Mouse (Mus musculus) embryonic facial prominence, embryonic 10.5 days (tissue): Measurements from ENCODE around the gene Mtg1. TPM values are rescaled to one million over a fixed set of nuclear protein-coding genes. Genes with fewer than 3 reads are reported as not detected.

Source experiments
- DNase-seq: peaks from one replicate; pipeline ENCODE4 v3.0.0-alpha.2; 2017; ENCODE audit warnings: low spot score
- H3K27ac ChIP-seq: fragments of 300-500 bp; sonication (generic); replicated peaks from 2 replicates; pipeline ENCODE4 v1.5.1; 2016; ENCODE audit warnings: mild to moderate bottlenecking
- H3K27me3 ChIP-seq: fragments of 300-500 bp; sonication (generic); replicated peaks from 2 replicates; pipeline ENCODE4 v1.6.1; 2016; ENCODE audit warnings: low read depth, mild to moderate bottlenecking; ENCODE audit not compliant: poor library complexity, severe bottlenecking
- H3K36me3 ChIP-seq: fragments of 300-500 bp; sonication (generic); replicated peaks from 2 replicates; pipeline ENCODE4 v1.6.1; 2016; ENCODE audit warnings: mild to moderate bottlenecking, moderate library complexity
- H3K4me1 ChIP-seq: fragments of 300-500 bp; sonication (generic); 2 replicates; pipeline ENCODE4 v1.6.1; 2016
- H3K4me3 ChIP-seq: fragments of 300-500 bp; sonication (generic); 2 replicates; pipeline ENCODE4 v1.5.1; 2016; ENCODE audit warnings: mild to moderate bottlenecking, moderate library complexity
- H3K9me3 ChIP-seq: fragments of 300-500 bp; sonication (generic); 2 replicates; pipeline ENCODE4 v1.6.1; 2016; ENCODE audit warnings: mild to moderate bottlenecking
- WGBS: fragments of 180-500 bp; shearing (Covaris S2); methylation state at CpG from one replicate; pipeline ENCODE4 v1.1.7; 2016; 5-methylcytosine and 5-hydroxymethylcytosine counted together
- polyA plus RNA-seq: library from polyadenylated mRNA; unstranded; fragments of >200 nt; fragmentation: Nextera tagmentation; extraction: Ambion mirVana; gene quantifications from 2 replicates; pipeline ENCODE4 v1.2.1, GENCODE M21; 2016

Mtg1 gene
- polyA plus RNA-seq, 1 experiment from 2014 or later = 25.3 TPM

GRCm38 (mm10) chr7:140135106-140135770 is 2.1 kb upstream of the Mtg1 start:
- 85% methylated on average over 5 of the region's 5 CpGs for WGBS

GRCm38 (mm10) chr7:140138021-140138310 is 602 bp downstream of the Mtg1 start:
- H3K4me3 ChIP-seq = peak overlapping the region; percentile 93
- H3K36me3 ChIP-seq = peaks cover 10% of the 10 kb centered on the region; the same call in 1 of the 2 replicates
- H3K4me1 ChIP-seq = peaks cover 6% of the 10 kb centered on the region
- no peaks in the 10 kb centered on the region for H3K27me3 ChIP-seq
- peak overlapping the region; percentile 93 for H3K27ac ChIP-seq
- no peaks in the 10 kb centered on the region for H3K9me3 ChIP-seq
- WGBS = 2% methylated on average over 8 of the region's 8 CpGs
- DNase-seq = no peak

More at GRCm38 (mm10) chr7:140135106-140135770, 2.1 kb upstream of the Mtg1 start:
- H3K27me3 ChIP-seq = no peaks in the 10 kb centered on the region
- no peak overlapping the region for H3K4me3 ChIP-seq
- H3K27ac ChIP-seq = no peak overlapping the region
- DNase-seq = no peak
- H3K9me3 ChIP-seq = no peaks in the 10 kb centered on the region
- peaks cover 6% of the 10 kb centered on the region for H3K4me1 ChIP-seq
- H3K36me3 ChIP-seq = peaks cover 22% of the 10 kb centered on the region

- DNase-seq = peak; percentile 66
- H3K4me1 ChIP-seq = peaks cover 6% of the 10 kb centered on the region
- 7% methylated on average over 14 of the region's 14 CpGs for WGBS
- no peaks in the 10 kb centered on the region for H3K9me3 ChIP-seq
- no peak overlapping the region for H3K27ac ChIP-seq
- no peak overlapping the region for H3K4me3 ChIP-seq
- H3K27me3 ChIP-seq = no peaks in the 10 kb centered on the region
- H3K36me3 ChIP-seq = no peaks in the 10 kb centered on the region
These were observed 4.0 kb downstream of the Mtg1 start for GRCm38 (mm10) chr7:140141350-140141749.

GRCm38 (mm10) chr7:140144550-140144949 is 7.2 kb downstream of the Mtg1 start:
- peaks cover 6% of the 10 kb centered on the region for H3K36me3 ChIP-seq
- no peak overlapping the region for H3K4me3 ChIP-seq
- H3K4me1 ChIP-seq = no peaks in the 10 kb centered on the region
- no peaks in the 10 kb centered on the region for H3K27me3 ChIP-seq
- 84% methylated on average over 4 of the region's 4 CpGs for WGBS
- no peak overlapping the region for H3K27ac ChIP-seq
- DNase-seq = no peak
- H3K9me3 ChIP-seq = no peaks in the 10 kb centered on the region

- 6% methylated on average over 28 of the region's 28 CpGs for WGBS
- no peak overlapping the region; the same call in 1 of the 2 replicates for H3K27ac ChIP-seq
- H3K36me3 ChIP-seq = no peaks in the 10 kb centered on the region
- peak; percentile 49 for DNase-seq
- H3K9me3 ChIP-seq = no peaks in the 10 kb centered on the region
- H3K27me3 ChIP-seq = peaks cover 62% of the 10 kb centered on the region
- H3K4me1 ChIP-seq = peaks cover 19% of the 10 kb centered on the region
- H3K4me3 ChIP-seq = peak overlapping the region; percentile 53
These were observed 16.0 kb downstream of the Mtg1 start for GRCm38 (mm10) chr7:140153383-140153782.

- WGBS = 16% methylated on average over 4 of the region's 4 CpGs
- Histone ChIP-seq H3K36me3 (no peaks in the 10 kb centered on the region), H3K9me3 (no peaks in the 10 kb centered on the region), H3K27me3 (peaks cover 64% of the 10 kb centered on the region), H3K27ac (no peak overlapping the region), H3K4me1 (peaks cover 19% of the 10 kb centered on the region), H3K4me3 (peak overlapping the region; percentile 53)
- DNase-seq = no peak
These were observed 16.5 kb downstream of the Mtg1 start for GRCm38 (mm10) chr7:140153829-140154217.

GRCm38 (mm10) chr7:140154218-140154927 is 17.0 kb downstream of the Mtg1 start, which contains the start of gene Sprn:
TSS of gene Sprn (minus strand) at chr7:140154877.
- 2% methylated on average over 28 of the region's 28 CpGs for WGBS
- H3K27ac ChIP-seq = peak within 1 kb of the TSS; percentile 14; the same call in 1 of the 2 replicates

GRCm38 (mm10) chr7:140160363-140160762 is 23.0 kb downstream of the Mtg1 start:
- no peaks in the 10 kb centered on the region for H3K36me3 ChIP-seq
- no peak overlapping the region for H3K4me3 ChIP-seq
- peaks cover 27% of the 10 kb centered on the region for H3K27me3 ChIP-seq
- H3K4me1 ChIP-seq = no peaks in the 10 kb centered on the region
- no peak overlapping the region for H3K27ac ChIP-seq
- no peaks in the 10 kb centered on the region for H3K9me3 ChIP-seq
- DNase-seq = no peak
- WGBS = 88% methylated on average over 3 of the region's 3 CpGs

More at GRCm38 (mm10) chr7:140154218-140154927, 17.0 kb downstream of the Mtg1 start, which contains the start of gene Sprn:
- Histone ChIP-seq H3K4me3 (peak within 1 kb of the TSS; percentile 53), H3K27me3 (peaks cover 64% of the 10 kb centered on the region), H3K36me3 (no peaks in the 10 kb centered on the region), H3K4me1 (peaks cover 19% of the 10 kb centered on the region), H3K9me3 (no peaks in the 10 kb centered on the region)
- DNase-seq = peak; percentile 37

GRCm38 (mm10) chr7:140164664-140165063 is 27.3 kb downstream of the Mtg1 start, which contains the start of gene Olfr522:
TSS of gene Olfr522 (minus strand) at chr7:140164764.
- H3K4me3 ChIP-seq = no peak within 1 kb of the TSS
- no peaks in the 10 kb centered on the region for H3K4me1 ChIP-seq
- DNase-seq = no peak
- H3K27me3 ChIP-seq = no peaks in the 10 kb centered on the region
- WGBS = 77% methylated on average over 7 of the region's 7 CpGs
- H3K9me3 ChIP-seq = no peaks in the 10 kb centered on the region
- no peaks in the 10 kb centered on the region for H3K36me3 ChIP-seq
- no peak within 1 kb of the TSS for H3K27ac ChIP-seq

GRCm38 (mm10) chr7:140167950-140168349 is 30.6 kb downstream of the Mtg1 start:
- no peaks in the 10 kb centered on the region for H3K36me3 ChIP-seq
- DNase-seq = no peak
- H3K27me3 ChIP-seq = no peaks in the 10 kb centered on the region
- H3K4me1 ChIP-seq = no peaks in the 10 kb centered on the region
- WGBS = 82% methylated on average over 1 of the region's 1 CpGs
- no peaks in the 10 kb centered on the region for H3K9me3 ChIP-seq
- H3K4me3 ChIP-seq = no peak overlapping the region
- H3K27ac ChIP-seq = no peak overlapping the region

GRCm38 (mm10) chr7:140169386-140169785 is 32.0 kb downstream of the Mtg1 start:
- Histone ChIP-seq H3K4me1 (no peaks in the 10 kb centered on the region), H3K9me3 (no peaks in the 10 kb centered on the region), H3K4me3 (no peak overlapping the region), H3K27me3 (no peaks in the 10 kb centered on the region), H3K27ac (no peak overlapping the region), H3K36me3 (no peaks in the 10 kb centered on the region)
- 76% methylated on average over 4 of the region's 4 CpGs for WGBS
- no peak for DNase-seq

GRCm38 (mm10) chr7:140170863-140171262 is 33.5 kb downstream of the Mtg1 start:
- Histone ChIP-seq H3K9me3 (no peaks in the 10 kb centered on the region), H3K36me3 (no peaks in the 10 kb centered on the region), H3K4me3 (no peak overlapping the region), H3K4me1 (no peaks in the 10 kb centered on the region), H3K27me3 (no peaks in the 10 kb centered on the region), H3K27ac (no peak overlapping the region)
- no peak for DNase-seq
- WGBS = 92% methylated on average over 3 of the region's 3 CpGs

GRCm38 (mm10) chr7:140172936-140173335 is 35.6 kb downstream of the Mtg1 start, which contains the start of gene Olfr523:
TSS of gene Olfr523 (plus strand) at chr7:140173217.
- H3K27me3 ChIP-seq = no peaks in the 10 kb centered on the region
- WGBS = 79% methylated on average over 1 of the region's 1 CpGs
- no peak within 1 kb of the TSS for H3K27ac ChIP-seq
- no peaks in the 10 kb centered on the region for H3K4me1 ChIP-seq
- DNase-seq = no peak
- no peak within 1 kb of the TSS for H3K4me3 ChIP-seq
- no peaks in the 10 kb centered on the region for H3K9me3 ChIP-seq
- H3K36me3 ChIP-seq = no peaks in the 10 kb centered on the region
